Mouse (Mus musculus): ENCODE data around the gene Rsl1d1.

- TF ChIP-seq CTCF (IDR thresholded peaks at IDR 0.05; ENCODE audit: insufficient read depth, low read depth, low read length) (no peak), POLR2A (IDR thresholded peaks at IDR 0.05; ENCODE audit: insufficient read depth, low read depth, low read length) (peak; percentile 82)
These were observed at the start of gene Rsl1d1 for GRCm38 (mm10) chr16:11202571-11203554.
